Mouse (Mus musculus) hindbrain, embryonic 14.5 days (tissue): ENCODE measurements around the gene Plin1. TPM values are rescaled to one million over a fixed set of nuclear protein-coding genes. Genes with fewer than 3 reads are reported as not detected.

Source experiments
- ATAC-seq: fragments of 200-750 bp; cut with Nextera tagmentation; 2 replicates; pipeline ENCODE4 v1.8.0; 2017; ENCODE audit warnings: moderate number of reproducible peaks, mild to moderate bottlenecking, moderate TSS enrichment, moderate library complexity; ENCODE audit not compliant: low FRiP score
- DNase-seq: peaks from one replicate; pipeline ENCODE4 v3.0.0-alpha.2; 2015; ENCODE audit warnings: low spot score
- H3K27ac ChIP-seq: fragments of 300-500 bp; sonication (generic); 2 replicates; pipeline ENCODE4 v1.5.1; 2014; ENCODE audit warnings: mild to moderate bottlenecking, moderate library complexity
- H3K27me3 ChIP-seq: fragments of 300-500 bp; sonication (generic); 2 replicates; pipeline ENCODE4 v1.6.1; 2014; ENCODE audit warnings: mild to moderate bottlenecking, low read length, mixed read lengths; ENCODE audit not compliant: control insufficient read depth, insufficient read depth
- H3K36me3 ChIP-seq: fragments of 300-500 bp; sonication (generic); replicated peaks from 2 replicates; pipeline ENCODE4 v1.6.1; 2014; ENCODE audit not compliant: control insufficient read depth, insufficient read depth
- H3K4me1 ChIP-seq: fragments of 300-500 bp; sonication (generic); replicated peaks from 2 replicates; pipeline ENCODE4 v1.6.1; 2014; ENCODE audit warnings: antibody characterized with exemption, low read length, mixed read lengths; ENCODE audit not compliant: control insufficient read depth, insufficient read depth
- H3K4me2 ChIP-seq: fragments of 300-500 bp; sonication (generic); replicated peaks from 2 replicates; pipeline ENCODE4 v1.6.1; 2014; ENCODE audit warnings: mild to moderate bottlenecking, moderate library complexity
- H3K4me3 ChIP-seq: fragments of 300-500 bp; sonication (generic); replicated peaks from 2 replicates; pipeline ENCODE4 v1.5.1; 2014; ENCODE audit warnings: mild to moderate bottlenecking, low read length
- H3K9ac ChIP-seq: fragments of 300-500 bp; sonication (generic); 2 replicates; pipeline ENCODE4 v1.6.1; 2014
- H3K9me3 ChIP-seq: fragments of 300-500 bp; sonication (generic); 2 replicates; pipeline ENCODE4 v1.6.1; 2016; ENCODE audit warnings: low read length; ENCODE audit not compliant: control insufficient read depth
- WGBS: fragments of 180-500 bp; shearing (Covaris S2); extraction: QIAGEN DNeasy Blood & Tissue Kit; methylation state at CpG from one replicate; pipeline ENCODE4 v1.1.7; 2014; 5-methylcytosine and 5-hydroxymethylcytosine counted together
- polyA plus RNA-seq: library from polyadenylated mRNA; unstranded; fragments of >200 nt; fragmentation: Nextera tagmentation; extraction: Ambion mirVana; gene quantifications from 2 replicates; pipeline ENCODE4 v1.2.1, GENCODE M21; 2014

Gene Plin1
- 0.19 and 0.26 TPM in 2 replicates for polyA plus RNA-seq

- H3K4me2 ChIP-seq: no peak within 1 kb of the TSS
- WGBS: 66% methylated on average over 4 of the region's 4 CpGs
- H3K27ac ChIP-seq: no peak within 1 kb of the TSS
- no peaks in the 10 kb centered on the region for H3K4me1 ChIP-seq
- no peak within 1 kb of the TSS for H3K9ac ChIP-seq
- no peaks in the 10 kb centered on the region for H3K9me3 ChIP-seq
- H3K4me3 ChIP-seq: no peak within 1 kb of the TSS
- H3K36me3 ChIP-seq: 0 out of 2 replicates have a peak, but pooled peaks cover 8% of the 10 kb centered on the region
- no peak for DNase-seq
- no peak for ATAC-seq
- H3K27me3 ChIP-seq: no peaks in the 10 kb centered on the region
These were observed at the start of gene Plin1 for GRCm38 (mm10) chr7:79732622-79733021. Gene Plin1 (minus strand): TSS chr7:79732903.

- ATAC-seq: no peak
- Histone ChIP-seq H3K27ac (no peak overlapping the region), H3K9ac (no peak overlapping the region), H3K27me3 (no peaks in the 10 kb centered on the region), H3K9me3 (no peaks in the 10 kb centered on the region), H3K4me2 (no peak overlapping the region), H3K4me3 (no peak overlapping the region), H3K36me3 (no peaks in the 10 kb centered on the region), H3K4me1 (no peaks in the 10 kb centered on the region)
- WGBS: 72% methylated on average over 2 of the region's 2 CpGs
- DNase-seq: no peak
These were observed 49.8 kb upstream of the Plin1 start for GRCm38 (mm10) chr7:79782516-79782855.

GRCm38 (mm10) chr7:79781826-79782515, 49.3 kb upstream of the Plin1 start:
- WGBS: 78% methylated on average over 11 of the region's 11 CpGs
- no peak overlapping the region for H3K27ac ChIP-seq
- no peaks in the 10 kb centered on the region for H3K4me1 ChIP-seq
- H3K27me3 ChIP-seq: no peaks in the 10 kb centered on the region
- DNase-seq: no peak
- ATAC-seq: no peak
- no peak overlapping the region for H3K9ac ChIP-seq
- no peak overlapping the region for H3K4me2 ChIP-seq
- H3K9me3 ChIP-seq: no peaks in the 10 kb centered on the region
- no peak overlapping the region for H3K4me3 ChIP-seq
- no peaks in the 10 kb centered on the region for H3K36me3 ChIP-seq

- Histone ChIP-seq H3K4me1 (no peaks in the 10 kb centered on the region), H3K27me3 (no peaks in the 10 kb centered on the region), H3K27ac (no peak overlapping the region), H3K4me3 (no peak overlapping the region), H3K9me3 (no peaks in the 10 kb centered on the region), H3K9ac (no peak overlapping the region), H3K36me3 (no peaks in the 10 kb centered on the region), H3K4me2 (peak overlapping the region; percentile 23; the same call in 1 of the 2 replicates)
- 40% methylated on average over 16 of the region's 16 CpGs for WGBS
- DNase-seq (peak; percentile 89), ATAC-seq (peak; percentile 27; the same call in 1 of the 2 replicates)
These were observed 48.2 kb upstream of the Plin1 start for GRCm38 (mm10) chr7:79780647-79781626.

GRCm38 (mm10) chr7:79771561-79772512, 39.1 kb upstream of the Plin1 start:
- H3K4me2 ChIP-seq: no peak overlapping the region
- no peaks in the 10 kb centered on the region for H3K36me3 ChIP-seq
- DNase-seq: no peak
- no peak for ATAC-seq
- H3K9me3 ChIP-seq: no peaks in the 10 kb centered on the region
- H3K27ac ChIP-seq: no peak overlapping the region
- H3K9ac ChIP-seq: no peak overlapping the region
- H3K27me3 ChIP-seq: no peaks in the 10 kb centered on the region
- H3K4me1 ChIP-seq: no peaks in the 10 kb centered on the region
- WGBS: 47% methylated on average over 15 of the region's 15 CpGs
- H3K4me3 ChIP-seq: no peak overlapping the region

- Histone ChIP-seq H3K4me2 (no peak overlapping the region), H3K27me3 (no peaks in the 10 kb centered on the region), H3K4me1 (no peaks in the 10 kb centered on the region), H3K9me3 (no peaks in the 10 kb centered on the region), H3K4me3 (no peak overlapping the region), H3K9ac (no peak overlapping the region), H3K36me3 (no peaks in the 10 kb centered on the region), H3K27ac (no peak overlapping the region)
- 89% methylated on average over 3 of the region's 3 CpGs for WGBS
- no peak for ATAC-seq
- no peak for DNase-seq
These were observed 37.0 kb upstream of the Plin1 start for GRCm38 (mm10) chr7:79769664-79770063.

GRCm38 (mm10) chr7:79765991-79766390, 33.3 kb upstream of the Plin1 start:
- ATAC-seq: no peak
- H3K27ac ChIP-seq: no peak overlapping the region
- no peaks in the 10 kb centered on the region for H3K27me3 ChIP-seq
- H3K4me2 ChIP-seq: no peak overlapping the region
- 43% methylated on average over 1 of the region's 1 CpGs for WGBS
- H3K9me3 ChIP-seq: no peaks in the 10 kb centered on the region
- H3K4me3 ChIP-seq: no peak overlapping the region
- no peak for DNase-seq
- H3K9ac ChIP-seq: no peak overlapping the region
- H3K36me3 ChIP-seq: no peaks in the 10 kb centered on the region
- H3K4me1 ChIP-seq: no peaks in the 10 kb centered on the region

GRCm38 (mm10) chr7:79762106-79762505, 29.4 kb upstream of the Plin1 start:
- Histone ChIP-seq H3K9ac (no peak overlapping the region), H3K36me3 (no peaks in the 10 kb centered on the region), H3K27ac (no peak overlapping the region), H3K4me1 (no peaks in the 10 kb centered on the region), H3K27me3 (no peaks in the 10 kb centered on the region), H3K4me3 (no peak overlapping the region), H3K9me3 (no peaks in the 10 kb centered on the region), H3K4me2 (no peak overlapping the region)
- WGBS: 79% methylated on average over 8 of the region's 8 CpGs
- DNase-seq (no peak), ATAC-seq (no peak)
